Mouse (Mus musculus): ENCODE measurements around the gene Anks1. TPM values are rescaled to one million over a fixed set of nuclear protein-coding genes. Genes with fewer than 3 reads are reported as not detected.
"Not testable (repeated sequence)": the region's sequence is repeated elsewhere in the genome, so short reads cannot be mapped to it uniquely, and the experiment has no call there.

The Anks1 gene
- polyA plus RNA-seq, 1 experiment from 2014 or later: 16.9 TPM

GRCm38 (mm10) chr17:27947155-27947554 is 38.0 kb downstream of the Anks1 start:
- Histone ChIP-seq H3K4me2 (ENCODE audit: low read length) (no peak overlapping the region), H3K4me1 (replicated peaks; ENCODE audit: control insufficient read depth, insufficient read depth, low read length) (peaks cover 11% of the 10 kb centered on the region; the same call in 1 of the 2 replicates), H3K9me3 (ENCODE audit: control insufficient read depth, low read length) (no peaks in the 10 kb centered on the region), H3K27me3 (replicated peaks; ENCODE audit: control insufficient read depth, insufficient read depth, low read length) (no peaks in the 10 kb centered on the region), H3K9ac (ENCODE audit: low read length) (no peak overlapping the region), H3K27ac (ENCODE audit: low read depth) (no peak overlapping the region), H3K36me3 (ENCODE audit: control insufficient read depth, insufficient read depth, low read length) (peaks cover 2% of the 10 kb centered on the region; the same call in 1 of the 2 replicates), H3K4me3 (ENCODE audit: low read depth, low read length) (no peak overlapping the region)
- no peak for DNase-seq (ENCODE audit: low spot score)
- 70% methylated on average over 2 of the region's 2 CpGs for WGBS
- no peak for ATAC-seq (replicated peaks; ENCODE audit: low FRiP score, low TSS enrichment, low read depth)

- Histone ChIP-seq H3K9me3 (ENCODE audit: control insufficient read depth, low read length) (no peaks in the 10 kb centered on the region), H3K36me3 (ENCODE audit: control insufficient read depth, insufficient read depth, low read length) (peaks cover 2% of the 10 kb centered on the region; the same call in 1 of the 2 replicates), H3K4me2 (ENCODE audit: low read length) (no peak overlapping the region), H3K4me3 (ENCODE audit: low read depth, low read length) (no peak overlapping the region), H3K4me1 (replicated peaks; ENCODE audit: control insufficient read depth, insufficient read depth, low read length) (no peaks in the 10 kb centered on the region), H3K27ac (ENCODE audit: low read depth) (no peak overlapping the region), H3K9ac (ENCODE audit: low read length) (no peak overlapping the region), H3K27me3 (replicated peaks; ENCODE audit: control insufficient read depth, insufficient read depth, low read length) (no peaks in the 10 kb centered on the region)
- 50% methylated on average over 6 of the region's 6 CpGs for WGBS
- ATAC-seq (replicated peaks; ENCODE audit: low FRiP score, low TSS enrichment, low read depth) (no peak), DNase-seq (ENCODE audit: low spot score) (no peak)
Observed at GRCm38 (mm10) chr17:27953136-27953535, 44.0 kb downstream of the Anks1 start.

- Histone ChIP-seq H3K4me2 (ENCODE audit: low read length) (no peak overlapping the region), H3K9me3 (ENCODE audit: control insufficient read depth, low read length) (no peaks in the 10 kb centered on the region), H3K27ac (ENCODE audit: low read depth) (no peak overlapping the region), H3K4me1 (replicated peaks; ENCODE audit: control insufficient read depth, insufficient read depth, low read length) (no peaks in the 10 kb centered on the region), H3K36me3 (ENCODE audit: control insufficient read depth, insufficient read depth, low read length) (peaks cover 2% of the 10 kb centered on the region; the same call in 1 of the 2 replicates), H3K9ac (ENCODE audit: low read length) (no peak overlapping the region), H3K4me3 (ENCODE audit: low read depth, low read length) (no peak overlapping the region), H3K27me3 (replicated peaks; ENCODE audit: control insufficient read depth, insufficient read depth, low read length) (no peaks in the 10 kb centered on the region)
- 56% methylated on average over 14 of the region's 14 CpGs for WGBS
- DNase-seq (ENCODE audit: low spot score): no peak
- no peak for ATAC-seq (replicated peaks; ENCODE audit: low FRiP score, low TSS enrichment, low read depth)
Observed at GRCm38 (mm10) chr17:27954629-27955402, 45.7 kb downstream of the Anks1 start.

- Histone ChIP-seq H3K4me3 (ENCODE audit: low read depth, low read length) (no peak overlapping the region), H3K36me3 (ENCODE audit: control insufficient read depth, insufficient read depth, low read length) (no peaks in the 10 kb centered on the region), H3K4me1 (replicated peaks; ENCODE audit: control insufficient read depth, insufficient read depth, low read length) (0 out of 2 replicates have a peak, but pooled peaks cover 5% of the 10 kb centered on the region), H3K4me2 (ENCODE audit: low read length) (no peak overlapping the region), H3K9ac (ENCODE audit: low read length) (no peak overlapping the region), H3K27ac (ENCODE audit: low read depth) (no peak overlapping the region), H3K27me3 (replicated peaks; ENCODE audit: control insufficient read depth, insufficient read depth, low read length) (no peaks in the 10 kb centered on the region), H3K9me3 (ENCODE audit: control insufficient read depth, low read length) (no peaks in the 10 kb centered on the region)
- 96% methylated on average over 9 of the region's 9 CpGs for WGBS
- DNase-seq (ENCODE audit: low spot score) (no peak), ATAC-seq (replicated peaks; ENCODE audit: low FRiP score, low TSS enrichment, low read depth) (no peak)
Observed at GRCm38 (mm10) chr17:27957649-27958048, 48.5 kb downstream of the Anks1 start.

GRCm38 (mm10) chr17:27960128-27961111 is 51.3 kb downstream of the Anks1 start:
- Histone ChIP-seq H3K36me3 (ENCODE audit: control insufficient read depth, insufficient read depth, low read length) (no peaks in the 10 kb centered on the region), H3K27ac (ENCODE audit: low read depth) (no peak overlapping the region), H3K9me3 (ENCODE audit: control insufficient read depth, low read length) (no peaks in the 10 kb centered on the region), H3K27me3 (replicated peaks; ENCODE audit: control insufficient read depth, insufficient read depth, low read length) (no peaks in the 10 kb centered on the region), H3K4me2 (ENCODE audit: low read length) (no peak overlapping the region), H3K4me1 (replicated peaks; ENCODE audit: control insufficient read depth, insufficient read depth, low read length) (0 out of 2 replicates have a peak, but pooled peaks cover 5% of the 10 kb centered on the region), H3K9ac (ENCODE audit: low read length) (no peak overlapping the region), H3K4me3 (ENCODE audit: low read depth, low read length) (no peak overlapping the region)
- DNase-seq (ENCODE audit: low spot score) (no peak), ATAC-seq (replicated peaks; ENCODE audit: low FRiP score, low TSS enrichment, low read depth) (no peak)
- WGBS: 75% methylated on average over 21 of the region's 21 CpGs

GRCm38 (mm10) chr17:27963120-27963519 is 54.0 kb downstream of the Anks1 start:
- not testable (repeated sequence) for H3K4me2 ChIP-seq (ENCODE audit: low read length); H3K27ac ChIP-seq (ENCODE audit: low read depth); H3K4me3 ChIP-seq (ENCODE audit: low read depth, low read length); H3K9me3 ChIP-seq (ENCODE audit: control insufficient read depth, low read length); H3K27me3 ChIP-seq (replicated peaks; ENCODE audit: control insufficient read depth, insufficient read depth, low read length); DNase-seq (ENCODE audit: low spot score); ATAC-seq (replicated peaks; ENCODE audit: low FRiP score, low TSS enrichment, low read depth); H3K36me3 ChIP-seq (ENCODE audit: control insufficient read depth, insufficient read depth, low read length); H3K9ac ChIP-seq (ENCODE audit: low read length); H3K4me1 ChIP-seq (replicated peaks; ENCODE audit: control insufficient read depth, insufficient read depth, low read length)
- WGBS: 94% methylated on average over 7 of the region's 7 CpGs

- no peak for ATAC-seq (replicated peaks; ENCODE audit: low FRiP score, low TSS enrichment, low read depth)
- H3K27me3 ChIP-seq (replicated peaks; ENCODE audit: control insufficient read depth, insufficient read depth, low read length): no peaks in the 10 kb centered on the region
Observed at GRCm38 (mm10) chr17:27964607-27965006, 55.5 kb downstream of the Anks1 start.

GRCm38 (mm10) chr17:27965292-27965691 is 56.2 kb downstream of the Anks1 start:
- H3K4me3 ChIP-seq (ENCODE audit: low read depth, low read length): no peak overlapping the region
- no peak overlapping the region for H3K9ac ChIP-seq (ENCODE audit: low read length)
- DNase-seq (ENCODE audit: low spot score) (no peak), ATAC-seq (replicated peaks; ENCODE audit: low FRiP score, low TSS enrichment, low read depth) (no peak)
- no peaks in the 10 kb centered on the region for H3K9me3 ChIP-seq (ENCODE audit: control insufficient read depth, low read length)
- no peak overlapping the region for H3K4me2 ChIP-seq (ENCODE audit: low read length)
- peaks cover 12% of the 10 kb centered on the region; the same call in 1 of the 2 replicates for H3K4me1 ChIP-seq (replicated peaks; ENCODE audit: control insufficient read depth, insufficient read depth, low read length)
- H3K27me3 ChIP-seq (replicated peaks; ENCODE audit: control insufficient read depth, insufficient read depth, low read length): no peaks in the 10 kb centered on the region
- 75% methylated on average over 10 of the region's 10 CpGs for WGBS
- H3K27ac ChIP-seq (ENCODE audit: low read depth): no peak overlapping the region
- H3K36me3 ChIP-seq (ENCODE audit: control insufficient read depth, insufficient read depth, low read length): no peaks in the 10 kb centered on the region

More at GRCm38 (mm10) chr17:27964607-27965006, 55.5 kb downstream of the Anks1 start:
- 42% methylated on average over 4 of the region's 4 CpGs for WGBS
- Histone ChIP-seq H3K36me3 (ENCODE audit: control insufficient read depth, insufficient read depth, low read length) (no peaks in the 10 kb centered on the region), H3K4me1 (replicated peaks; ENCODE audit: control insufficient read depth, insufficient read depth, low read length) (peaks cover 8% of the 10 kb centered on the region; the same call in 1 of the 2 replicates), H3K9me3 (ENCODE audit: control insufficient read depth, low read length) (no peaks in the 10 kb centered on the region), H3K9ac (ENCODE audit: low read length) (no peak overlapping the region), H3K27ac (ENCODE audit: low read depth) (no peak overlapping the region), H3K4me3 (ENCODE audit: low read depth, low read length) (no peak overlapping the region), H3K4me2 (ENCODE audit: low read length) (no peak overlapping the region)
- DNase-seq (ENCODE audit: low spot score): no peak
